Mouse (Mus musculus) retina, postnatal 1 day (tissue): Measurements from ENCODE around the gene Spred1.

ENCODE experiments used
- DNase-seq: peaks from one replicate; pipeline ENCODE4 v3.0.0-alpha.2; 2012

Spred1 gene

DNA sequence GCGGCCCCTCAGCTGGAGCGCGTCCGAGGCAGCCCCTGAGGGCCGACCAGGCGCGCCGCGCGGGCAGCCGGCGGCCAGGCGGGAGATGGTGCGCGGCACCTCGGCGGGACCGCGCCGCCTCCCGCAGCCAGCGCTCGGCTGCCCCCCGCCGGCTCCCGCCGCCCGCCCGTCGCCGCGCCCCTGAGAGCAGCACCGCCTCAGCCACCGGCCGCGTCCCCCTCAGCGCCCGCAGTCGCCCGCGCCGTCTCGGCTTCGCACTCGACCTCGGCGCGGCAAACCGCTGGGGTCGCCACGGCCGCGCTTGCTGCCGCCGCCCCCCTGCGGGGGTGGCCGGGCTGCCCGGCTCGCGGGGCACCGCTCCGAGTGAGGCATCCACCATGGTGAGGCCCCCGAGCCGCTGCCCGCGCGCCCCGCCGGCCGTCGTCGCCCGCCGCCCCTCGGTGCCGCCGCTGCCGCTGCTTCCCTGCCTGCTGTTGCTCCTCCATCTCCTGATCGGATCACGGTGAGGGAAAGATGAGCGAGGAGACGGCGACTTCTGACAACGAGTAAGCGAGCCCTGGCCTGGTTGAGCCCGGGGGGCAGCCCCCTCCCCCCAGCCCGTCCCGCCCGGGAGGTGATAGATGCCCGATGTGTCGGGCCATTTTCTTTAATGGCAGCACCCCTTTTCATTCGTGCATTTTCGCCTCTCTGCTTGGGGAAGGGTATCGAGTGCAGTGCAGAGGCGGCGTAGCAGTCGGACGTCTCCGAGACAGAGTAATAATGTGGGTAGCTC, at the start of gene Spred1:
Gene Spred1, plus strand, starts transcription at position 163 of the 772 bp plus-strand sequence.
- DNase-seq, result peak; percentile 56

DNA sequence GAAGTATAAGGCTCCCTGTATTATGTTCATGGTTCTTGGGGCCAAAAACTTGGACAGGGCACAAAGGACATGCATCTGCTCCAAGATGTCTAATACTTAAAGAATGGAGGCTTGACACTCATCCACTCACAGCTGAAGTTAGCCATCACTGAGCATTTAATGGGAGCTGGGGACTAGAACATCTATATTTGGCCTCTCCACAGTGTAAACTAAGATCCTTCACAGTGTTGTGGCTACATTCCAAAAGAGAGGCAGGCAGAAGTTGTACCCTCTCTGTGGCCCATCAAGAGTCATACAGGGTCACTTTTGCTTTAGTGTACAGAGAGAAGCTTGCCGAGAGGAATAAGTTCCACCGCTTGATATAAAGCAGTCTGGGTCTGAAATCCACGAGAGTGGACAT, 49.6 kb upstream of the Spred1 start:
- DNase-seq, result no peak

DNA sequence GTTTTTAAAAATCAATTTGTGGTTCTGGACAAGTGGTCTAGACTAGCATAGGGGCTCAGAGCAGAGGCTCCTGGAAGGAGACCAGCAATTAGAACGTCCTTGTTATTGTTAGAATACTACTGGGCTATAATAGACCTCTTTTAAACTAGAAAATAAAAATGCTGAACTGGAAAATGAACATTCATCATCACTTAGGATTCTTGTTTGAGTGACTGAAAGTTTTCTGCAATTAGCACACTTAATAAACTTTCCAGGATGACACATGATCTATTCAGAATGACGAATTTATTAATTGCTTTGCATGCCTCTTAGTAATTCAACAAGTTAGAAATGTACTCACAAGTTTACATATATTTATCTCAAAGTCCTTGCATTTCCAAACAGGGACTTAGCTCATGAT, 42.5 kb upstream of the Spred1 start:
- DNase-seq, result no peak

DNA sequence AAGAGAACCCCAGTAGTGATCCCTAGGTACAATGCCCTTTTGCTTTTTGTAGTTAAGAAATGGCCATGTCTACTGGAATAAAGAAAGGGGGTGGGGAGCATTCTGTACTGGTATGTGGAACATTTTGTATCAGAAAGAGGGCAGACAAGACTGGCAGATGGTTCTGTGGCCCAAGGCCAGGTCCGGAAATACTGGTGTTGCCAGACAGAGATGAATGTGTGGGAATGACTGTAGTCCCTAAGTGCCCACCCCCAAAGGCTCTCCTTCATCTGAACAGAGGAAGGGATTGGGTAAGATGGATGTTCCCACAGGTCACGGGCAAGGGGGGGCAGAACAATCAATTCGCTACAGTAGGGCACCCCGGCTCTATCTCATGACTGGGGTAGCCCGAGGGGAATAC, 41.6 kb upstream of the Spred1 start:
- DNase-seq, result no peak

DNA sequence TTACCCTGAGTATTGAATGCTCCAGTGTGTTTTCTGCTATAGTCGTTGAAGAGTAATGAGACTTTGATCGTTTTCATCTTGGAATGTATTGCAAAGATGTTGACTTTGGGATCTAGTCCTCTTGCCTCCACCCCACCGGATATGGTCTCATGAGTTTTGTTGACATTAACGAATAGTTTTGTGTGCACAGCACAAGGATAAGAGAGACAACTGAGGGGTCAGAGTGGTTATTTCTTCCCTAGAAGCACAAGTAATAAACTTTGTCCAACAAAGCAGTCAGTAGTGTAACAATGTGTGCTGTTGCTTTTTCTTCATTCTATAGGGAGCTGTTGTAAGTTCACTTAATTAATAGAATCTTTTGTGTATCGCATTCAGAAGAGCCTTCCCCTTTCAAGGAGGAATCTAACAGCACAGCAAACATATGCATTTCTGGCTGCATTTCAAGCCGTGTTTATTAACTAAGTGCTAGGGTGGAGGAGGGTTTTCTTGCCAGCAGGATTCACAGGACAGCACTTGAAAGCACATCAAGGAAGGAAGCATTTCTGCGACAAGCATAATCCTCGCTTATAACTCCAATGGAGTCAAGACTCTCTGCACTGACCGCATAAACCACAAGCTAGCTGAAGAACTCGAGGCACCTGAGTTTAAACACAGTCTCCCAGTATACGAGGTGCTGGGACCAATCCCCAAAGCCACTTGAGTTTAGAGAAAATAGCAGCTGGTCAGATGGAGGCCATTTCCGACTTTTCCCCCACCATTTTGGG, 35.0 kb upstream of the Spred1 start:
- no peak for DNase-seq

DNA sequence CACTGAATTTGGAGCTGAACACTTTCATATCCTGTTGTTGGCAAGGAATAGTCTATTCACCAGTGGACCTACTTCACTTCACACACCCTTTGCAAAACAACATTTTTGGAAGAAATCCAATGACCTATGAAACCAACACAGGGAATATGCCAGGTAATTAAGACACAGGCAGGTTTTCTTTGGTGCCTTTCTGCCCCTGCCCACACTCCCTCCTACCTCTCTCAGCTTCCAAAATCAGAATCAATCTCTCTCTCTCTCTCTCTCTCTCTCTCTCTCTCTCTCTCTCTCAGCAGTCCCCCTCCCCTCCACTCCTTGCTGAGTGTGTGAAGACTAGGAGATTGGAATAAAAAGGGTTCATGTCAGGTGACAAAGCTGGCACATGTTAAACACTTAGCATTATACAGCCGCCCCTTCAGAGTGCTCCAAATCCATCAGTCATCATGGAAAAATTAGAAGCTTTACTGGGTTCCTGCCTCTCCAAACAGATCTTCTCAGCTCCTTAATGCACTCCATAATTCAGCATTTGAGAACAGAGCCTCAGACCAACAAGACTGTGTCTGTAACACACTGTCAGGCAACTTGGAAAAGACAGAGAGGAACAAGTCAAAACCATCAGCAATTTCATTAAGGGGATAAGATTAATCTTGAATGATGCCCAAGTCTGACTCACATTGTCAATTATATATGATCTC, 34.3 kb upstream of the Spred1 start:
- no peak for DNase-seq

DNA sequence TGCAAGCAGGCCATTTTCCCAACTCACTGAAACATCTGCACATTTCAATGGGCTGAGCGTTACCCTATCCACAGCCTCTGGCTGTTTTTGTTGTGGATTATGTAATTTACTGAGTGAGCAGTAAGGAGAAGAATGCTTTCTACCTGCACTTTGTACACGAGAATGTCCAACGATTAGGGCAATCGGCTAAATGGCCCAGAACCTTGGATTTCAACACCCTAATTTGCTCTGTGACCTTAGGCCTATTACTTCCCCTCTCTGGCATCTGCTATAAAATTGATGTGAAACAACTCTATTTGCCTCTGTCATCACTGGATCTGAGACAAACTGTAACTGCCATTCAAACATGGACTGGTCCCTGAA, 33.7 kb upstream of the Spred1 start:
- no peak for DNase-seq

DNA sequence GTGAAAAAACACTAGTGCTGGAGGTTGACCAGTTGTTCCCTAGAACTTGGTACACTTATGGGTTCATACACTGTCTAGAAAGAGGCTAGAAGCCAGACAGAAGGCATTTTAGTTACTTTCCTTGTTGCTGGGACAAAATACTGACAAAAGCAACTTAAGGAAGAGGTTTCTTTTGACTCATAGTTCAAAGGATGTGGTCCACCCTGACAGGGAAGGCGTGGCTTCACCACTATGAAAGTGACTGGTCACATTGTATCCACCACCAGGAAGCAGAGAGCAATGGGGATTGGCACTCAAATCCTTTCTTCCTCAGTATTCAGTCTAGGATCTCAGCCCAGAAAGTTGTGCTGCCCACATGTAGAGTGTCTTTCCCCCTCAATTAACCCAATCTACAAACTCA, 31.7 kb upstream of the Spred1 start:
- no peak for DNase-seq

DNA sequence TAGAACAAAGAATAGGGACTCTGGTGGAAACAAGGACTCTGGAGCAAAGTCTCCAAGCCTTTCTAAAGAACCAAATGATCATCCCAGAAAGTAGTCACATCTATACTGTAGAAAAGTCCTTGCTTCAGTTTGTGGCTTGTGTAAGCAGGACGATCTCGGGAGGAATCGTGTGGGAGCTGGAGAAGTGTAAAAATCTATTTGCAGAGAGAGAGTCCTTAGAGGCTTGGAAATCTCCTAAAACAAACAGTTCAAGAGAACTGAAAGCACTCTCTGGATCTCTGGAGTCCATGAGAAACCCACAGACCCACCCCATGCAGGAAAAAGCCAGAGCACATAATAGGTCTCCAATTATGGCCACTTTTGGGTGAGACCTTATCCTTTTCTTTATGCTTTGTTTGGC, 31.1 kb upstream of the Spred1 start:
- no peak for DNase-seq

DNA sequence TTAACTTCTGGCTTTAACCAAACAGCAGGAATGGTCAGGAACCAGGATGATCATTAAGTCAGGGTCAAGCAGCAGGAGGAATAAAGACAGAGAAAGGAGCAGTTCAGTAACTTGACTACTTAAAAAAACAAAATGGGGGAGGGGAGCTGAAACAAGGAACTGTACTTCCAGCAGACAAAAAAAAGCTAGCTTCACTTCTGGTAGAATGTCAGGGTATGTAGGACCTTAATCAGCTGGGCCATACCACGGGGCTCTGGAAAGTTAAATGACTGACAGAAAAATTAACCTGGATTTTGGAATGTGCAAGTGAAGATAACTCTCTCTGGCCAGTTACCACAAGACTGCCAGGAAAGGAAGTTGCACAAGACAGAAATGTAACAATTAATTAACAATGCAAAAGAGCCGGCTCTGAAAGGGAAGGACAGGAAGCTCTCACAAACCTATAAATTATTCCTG, 28.2 kb upstream of the Spred1 start:
- DNase-seq, result peak; percentile 20

DNA sequence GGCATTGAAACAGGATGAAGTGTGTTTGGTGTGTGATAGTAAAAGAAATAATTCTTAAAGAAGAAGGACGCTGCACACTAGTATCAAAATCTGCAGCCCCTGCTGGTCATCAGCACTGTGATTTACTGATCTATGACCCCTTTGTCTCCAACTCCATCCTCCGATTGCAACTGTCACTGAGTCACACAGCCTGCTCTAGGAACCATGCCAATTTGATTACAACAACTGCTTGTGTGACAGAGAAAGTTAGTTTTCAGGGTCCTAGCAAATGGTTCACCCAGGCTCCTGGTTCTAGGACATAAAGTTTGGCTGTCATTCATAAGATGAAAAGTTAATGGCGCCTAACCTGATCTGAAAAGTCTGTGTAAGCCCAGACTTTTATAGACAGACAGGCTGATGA, 25.7 kb upstream of the Spred1 start:
- DNase-seq, result no peak

DNA sequence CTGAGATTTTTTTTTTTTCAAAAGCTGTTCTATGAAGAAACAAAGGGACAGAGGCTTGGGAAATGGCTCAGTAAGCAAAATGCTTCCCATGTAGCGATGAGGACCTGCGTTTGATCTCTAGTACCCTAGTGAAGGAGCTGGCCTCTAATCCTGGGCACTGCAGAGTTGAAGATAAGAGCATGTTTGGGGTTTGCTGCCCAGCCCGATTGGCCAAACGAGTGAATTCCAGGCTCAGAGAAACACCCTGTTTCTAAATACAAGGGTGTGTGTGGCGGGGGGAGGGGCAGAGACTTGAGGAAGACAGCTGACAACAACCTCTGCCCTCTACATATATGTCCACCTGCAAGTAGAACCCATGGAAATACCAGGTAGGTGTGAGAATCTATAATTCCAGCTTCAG, 23.9 kb upstream of the Spred1 start:
- no peak for DNase-seq

DNA sequence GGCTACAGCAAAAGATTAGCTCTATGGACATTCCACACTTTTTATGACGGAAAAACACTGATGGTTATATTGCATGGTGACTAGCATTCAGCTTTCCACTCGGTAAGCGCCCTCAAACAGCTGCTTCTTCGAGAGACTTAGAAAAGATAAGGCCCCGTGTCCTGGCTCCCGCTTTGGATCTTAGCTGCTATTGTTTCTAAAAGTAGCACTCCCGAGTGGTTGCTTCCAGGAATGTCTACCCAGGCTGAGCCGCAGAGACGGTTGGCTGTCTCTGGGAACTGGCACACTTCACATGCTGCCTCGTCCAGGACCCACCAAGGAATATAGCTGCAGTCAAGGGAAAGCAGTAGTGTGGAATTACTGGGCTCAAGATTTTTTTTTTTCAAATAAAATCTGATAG, 21.9 kb upstream of the Spred1 start:
- DNase-seq, result peak; percentile 24

DNA sequence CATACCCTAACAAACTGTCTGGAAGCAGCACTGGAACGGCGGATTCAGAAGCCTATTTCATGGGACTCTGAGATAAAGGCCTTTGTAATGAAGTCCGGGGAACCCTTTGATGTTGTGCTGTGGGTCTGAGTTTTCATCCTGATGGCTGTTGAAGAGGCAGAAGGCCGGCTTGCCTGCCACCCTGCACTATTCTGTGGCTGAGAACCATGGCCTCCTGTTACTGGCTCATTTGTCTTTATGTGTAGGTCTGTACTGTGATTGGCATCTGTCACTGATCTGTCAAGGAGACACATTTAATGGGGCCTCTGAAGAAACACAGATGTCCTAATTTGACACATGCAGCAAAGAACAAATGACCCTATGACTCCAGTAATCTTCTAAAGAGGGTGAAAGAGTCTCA, 17.7 kb upstream of the Spred1 start:
- peak; percentile 31 for DNase-seq

DNA sequence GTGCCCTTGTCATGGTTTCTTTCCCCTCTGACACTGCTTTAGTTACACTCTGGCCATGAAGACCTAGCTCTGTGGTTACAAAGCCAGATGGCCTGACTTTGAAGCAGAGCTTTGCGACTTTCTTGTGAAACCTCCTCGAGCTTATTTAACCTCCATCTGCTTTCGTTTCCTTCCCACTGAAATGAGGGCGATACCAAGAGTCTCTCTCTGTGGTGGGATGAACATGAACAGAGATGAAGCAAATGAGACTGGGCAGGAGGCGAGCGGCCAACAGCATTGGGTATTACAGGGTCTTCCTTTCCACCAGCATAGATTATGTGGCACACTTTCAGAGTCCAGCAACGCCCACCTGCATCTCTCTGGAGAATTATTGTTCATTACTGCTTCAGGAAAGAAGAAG, 15.8 kb upstream of the Spred1 start:
- DNase-seq, result no peak

DNA sequence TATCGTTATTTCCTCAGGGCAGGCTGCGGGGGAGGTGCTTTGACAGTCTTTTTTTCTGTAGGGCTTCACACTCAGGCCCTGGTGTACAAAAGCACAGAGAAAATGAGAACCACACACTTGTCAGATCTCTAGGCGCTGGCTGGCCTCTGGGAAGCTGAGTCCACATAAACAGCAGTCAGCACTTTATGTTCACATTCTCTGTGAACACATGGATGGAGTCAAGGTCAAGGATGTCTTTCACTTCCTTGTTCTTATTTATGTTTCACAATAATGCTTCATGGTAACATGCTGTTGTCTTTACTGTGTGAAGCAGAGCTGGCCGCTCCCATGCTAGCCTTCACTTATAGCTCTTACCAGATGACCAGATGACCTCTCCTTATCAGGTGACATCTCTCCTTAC, 13.1 kb upstream of the Spred1 start:
- DNase-seq, result no peak

DNA sequence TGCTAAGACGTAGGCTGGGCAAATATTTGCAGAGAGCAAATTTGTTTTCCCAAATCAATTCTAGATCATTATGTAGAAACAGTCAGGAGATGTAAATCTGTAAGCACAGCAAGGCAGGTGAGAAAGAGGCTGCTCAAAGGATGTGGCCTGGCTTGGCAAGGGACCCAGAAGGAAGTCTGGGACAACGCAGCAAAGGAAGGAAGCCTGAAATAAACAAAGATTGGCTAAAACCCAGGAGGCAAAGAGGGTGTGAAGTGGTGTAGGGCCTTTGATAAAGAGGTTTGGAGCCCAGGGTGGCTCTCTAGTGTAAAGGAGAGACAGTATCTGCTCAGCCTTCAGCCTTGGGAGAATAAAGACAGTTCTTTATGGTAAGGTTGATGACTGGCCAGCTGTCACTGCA, 11.9 kb upstream of the Spred1 start:
- DNase-seq, result no peak

DNA sequence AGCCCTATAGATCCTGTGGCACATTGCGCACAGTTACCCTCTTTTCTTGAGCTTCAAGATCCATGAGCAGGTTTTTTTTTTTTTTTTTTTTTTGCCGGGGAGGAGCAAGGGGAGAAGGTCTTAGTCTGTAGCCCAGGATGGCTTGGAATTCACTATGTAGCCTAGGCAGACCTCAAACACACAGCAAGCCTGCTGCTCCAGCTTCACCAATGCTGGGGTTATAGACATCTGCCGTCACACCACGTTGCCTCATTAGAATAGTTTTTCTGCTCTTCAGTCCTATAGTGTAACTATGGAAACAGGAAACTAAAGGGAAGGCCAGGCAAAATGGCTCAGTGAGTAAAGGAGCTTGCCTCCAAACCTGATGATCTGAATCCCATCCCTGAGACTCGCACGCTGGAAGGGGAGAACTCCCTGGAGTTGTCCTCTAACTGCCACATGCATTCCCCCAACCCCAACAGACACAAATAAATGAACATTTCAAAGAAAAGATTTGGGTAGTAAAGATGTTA, 10.8 kb upstream of the Spred1 start:
- no peak for DNase-seq

DNA sequence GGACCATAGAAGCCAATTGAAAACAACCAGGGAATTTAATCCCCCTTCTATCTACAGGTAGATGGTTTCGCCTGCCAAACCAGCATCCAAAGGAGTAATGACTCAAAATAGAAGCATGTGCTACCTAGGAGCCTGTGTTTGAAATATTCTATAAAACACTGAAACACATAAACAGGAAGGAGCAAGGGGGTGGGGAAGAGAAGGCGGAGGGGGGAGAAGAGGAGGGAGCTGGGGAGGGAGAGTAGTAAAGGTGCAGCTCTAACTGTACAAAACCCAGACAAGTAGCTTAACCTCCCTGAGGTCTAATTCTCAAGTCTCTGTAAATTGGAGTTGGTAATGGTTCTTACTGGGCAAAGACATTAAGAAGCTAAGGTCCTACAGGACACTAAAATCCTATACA, 7.9 kb upstream of the Spred1 start:
- DNase-seq, result no peak

DNA sequence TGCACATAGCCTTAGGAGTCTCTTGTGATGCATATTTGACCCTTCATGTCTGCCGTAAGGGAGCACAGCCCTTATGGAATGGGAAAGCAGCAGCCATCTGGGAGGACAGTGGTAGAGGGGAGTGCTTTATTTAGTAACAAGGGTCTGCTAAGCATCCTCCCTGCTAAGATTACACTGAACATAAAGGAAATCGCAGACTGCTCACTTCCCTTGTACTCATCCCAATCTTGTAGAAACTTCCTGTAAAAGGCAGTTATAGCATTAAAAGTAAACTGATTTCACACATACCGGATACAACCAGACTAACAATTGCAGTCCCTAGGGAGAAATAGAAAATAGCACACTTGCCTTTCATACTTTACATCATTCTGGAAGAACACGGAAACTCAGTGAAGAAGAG, 7.4 kb upstream of the Spred1 start:
- DNase-seq, result no peak

DNA sequence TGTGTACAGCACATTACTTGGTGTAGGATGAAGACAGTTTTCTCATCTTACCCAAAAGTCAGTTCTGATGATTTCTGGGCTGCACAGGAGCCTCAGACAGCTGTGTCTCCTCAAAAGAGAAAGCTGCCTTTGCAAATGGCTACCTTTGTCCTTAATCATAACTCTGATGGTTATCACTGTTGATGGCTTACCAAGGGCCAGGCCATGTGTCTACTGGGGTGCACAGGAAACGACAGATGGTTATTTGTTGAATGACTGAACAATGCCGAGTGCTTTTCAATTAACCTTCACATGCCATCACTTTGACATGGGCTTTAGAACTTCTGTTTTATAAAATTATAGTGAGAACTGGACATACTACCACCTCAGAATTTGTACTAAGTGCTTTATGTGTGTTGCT, 2.7 kb upstream of the Spred1 start:
- peak; percentile 88 for DNase-seq

DNA sequence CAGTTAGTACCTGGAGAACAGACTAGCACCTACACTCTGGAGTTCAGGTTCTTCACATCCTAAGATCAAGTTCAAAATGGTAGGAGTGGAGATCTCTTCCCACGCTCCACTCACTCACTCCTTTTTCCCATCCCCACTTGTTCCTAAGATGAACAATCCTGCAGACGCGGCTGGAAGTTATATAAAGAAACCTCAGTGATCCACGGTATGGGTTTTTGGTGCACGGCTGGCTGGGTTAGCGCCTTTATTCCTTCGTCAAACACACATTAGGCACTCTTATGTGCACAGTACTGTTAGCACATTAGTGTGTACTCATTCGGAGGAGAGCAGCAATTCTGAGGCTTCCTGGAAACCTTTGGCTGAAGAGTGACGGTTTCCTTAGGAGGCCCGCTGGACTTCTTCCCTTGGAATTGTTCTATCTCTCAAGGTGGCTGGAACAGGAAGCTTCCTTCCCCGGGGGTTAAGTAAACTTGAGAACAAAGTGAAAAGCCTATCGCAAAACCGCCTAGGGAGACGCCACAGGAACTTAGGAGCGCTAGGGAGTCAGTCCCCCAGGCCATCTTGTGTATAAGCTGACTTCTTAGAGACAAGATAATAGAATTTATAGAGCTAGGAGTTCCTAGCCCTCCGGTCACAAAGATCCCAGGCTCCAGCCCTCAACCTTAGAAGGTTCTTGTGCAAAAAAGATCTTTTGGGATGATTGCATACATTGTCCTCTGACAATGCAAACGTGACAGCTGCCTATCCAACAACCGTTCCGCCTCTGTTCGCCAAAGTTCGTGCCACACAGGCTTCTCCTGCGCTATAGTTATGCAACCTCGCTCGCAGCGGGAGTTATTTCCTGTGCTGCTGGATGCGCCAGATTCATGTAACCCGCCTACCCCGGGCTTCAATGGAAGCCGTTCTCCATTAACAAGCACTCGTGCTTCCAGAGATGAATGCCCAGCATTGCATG, 1.6 kb upstream of the Spred1 start:
- peak; percentile 88 for DNase-seq
